Mouse (Mus musculus) myocyte (in vitro differentiated cells): ENCODE data around the gene Hhat. TPM values are rescaled to one million over a fixed set of nuclear protein-coding genes. Genes with fewer than 3 reads are reported as not detected.

ENCODE experiments used
- H3K27me3 ChIP-seq: one replicate; pipeline ENCODE4 v1.6.1; 2011; ENCODE audit not compliant: control insufficient read depth, insufficient read depth, insufficient read length
- H3K36me3 ChIP-seq: one replicate; pipeline ENCODE4 v1.6.1; 2011; ENCODE audit not compliant: control insufficient read depth, insufficient read depth
- H3K4me2 ChIP-seq: one replicate; pipeline ENCODE4 v1.6.1; 2011; ENCODE audit warnings: low read depth, control low read depth
- H3K4me3 ChIP-seq: one replicate; pipeline ENCODE4 v1.5.1; 2011; ENCODE audit warnings: mild to moderate bottlenecking, control low read depth, moderate library complexity
- H3K79me2 ChIP-seq: one replicate; pipeline ENCODE4 v1.6.1; 2011; ENCODE audit not compliant: control insufficient read depth, insufficient read depth
- H3ac ChIP-seq: one replicate; pipeline ENCODE4 v1.6.1; 2011; ENCODE audit not compliant: control insufficient read depth, insufficient read length
- CEBPB ChIP-seq: IDR thresholded peaks from 2 replicates; pipeline ENCODE4 v1.6.1; 2011; ENCODE audit warnings: mild to moderate bottlenecking, moderate library complexity; ENCODE audit not compliant: poor library complexity, insufficient read depth, severe bottlenecking
- E2F4 ChIP-seq: IDR thresholded peaks from one replicate; pipeline ENCODE4 v1.6.1; 2011; ENCODE audit warnings: mild to moderate bottlenecking, control low read depth, moderate library complexity; ENCODE audit not compliant: insufficient read depth
- MAX ChIP-seq: IDR thresholded peaks from one replicate; pipeline ENCODE4 v1.6.1; 2011; ENCODE audit warnings: low read depth, mild to moderate bottlenecking, control low read depth
- MYOD1 ChIP-seq, 3 experiments: IDR thresholded peaks; one replicate each; pipeline ENCODE4 v1.6.1; 2011; ENCODE audit warnings: control low read depth in 2 of 3, low read depth in 2 of 3, mild to moderate bottlenecking in 2 of 3, moderate library complexity in 1 of 3; ENCODE audit not compliant: insufficient read length in 2 of 3, control insufficient read depth in 1 of 3
- MYOG ChIP-seq, 3 experiments: IDR thresholded peaks; one replicate each; pipeline ENCODE4 v1.6.1; 2011; ENCODE audit warnings: control low read depth in 2 of 3, low read depth in 2 of 3, mild to moderate bottlenecking in 2 of 3; ENCODE audit not compliant: insufficient read length in 2 of 3, control insufficient read depth in 1 of 3, insufficient read depth in 1 of 3
- POLR2A ChIP-seq: IDR thresholded peaks from one replicate; pipeline ENCODE4 v1.6.1; 2011; ENCODE audit warnings: low read depth, mild to moderate bottlenecking, control low read depth, moderate library complexity; ENCODE audit not compliant: insufficient read length
- POLR2AphosphoS2 ChIP-seq: IDR thresholded peaks from one replicate; pipeline ENCODE4 v1.6.1; 2011; ENCODE audit warnings: low read depth, control low read depth; ENCODE audit not compliant: insufficient read length
- REST ChIP-seq: IDR thresholded peaks from one replicate; pipeline ENCODE4 v1.6.1; 2011; ENCODE audit warnings: mild to moderate bottlenecking, control low read depth, moderate library complexity; ENCODE audit not compliant: insufficient read depth, insufficient read length
- SRF ChIP-seq: IDR thresholded peaks from one replicate; pipeline ENCODE4 v1.6.1; 2011; ENCODE audit warnings: low read depth; ENCODE audit not compliant: control insufficient read depth, insufficient read length
- TCF12 ChIP-seq: IDR thresholded peaks from one replicate; pipeline ENCODE4 v1.6.1; 2011; ENCODE audit warnings: mild to moderate bottlenecking, control low read depth; ENCODE audit not compliant: poor library complexity, insufficient read depth, severe bottlenecking
- TCF3 ChIP-seq: IDR thresholded peaks from one replicate; pipeline ENCODE4 v1.6.1; 2011; ENCODE audit warnings: low read depth, control low read depth; ENCODE audit not compliant: insufficient read length
- USF1 ChIP-seq: IDR thresholded peaks from one replicate; pipeline ENCODE4 v1.6.1; 2011; ENCODE audit warnings: low read depth, mild to moderate bottlenecking, control low read depth, moderate library complexity
- polyA plus RNA-seq: library from polyadenylated mRNA; unstranded; fragments of >200 nt; fragmentation: generic; extraction: Trizol; gene quantifications from one replicate; pipeline ENCODE4 v1.2.1, GENCODE M21; 2012; ENCODE audit warnings: missing spikeins

The Hhat gene
- polyA plus RNA-seq, 1 experiment = 4.4 TPM

DNA sequence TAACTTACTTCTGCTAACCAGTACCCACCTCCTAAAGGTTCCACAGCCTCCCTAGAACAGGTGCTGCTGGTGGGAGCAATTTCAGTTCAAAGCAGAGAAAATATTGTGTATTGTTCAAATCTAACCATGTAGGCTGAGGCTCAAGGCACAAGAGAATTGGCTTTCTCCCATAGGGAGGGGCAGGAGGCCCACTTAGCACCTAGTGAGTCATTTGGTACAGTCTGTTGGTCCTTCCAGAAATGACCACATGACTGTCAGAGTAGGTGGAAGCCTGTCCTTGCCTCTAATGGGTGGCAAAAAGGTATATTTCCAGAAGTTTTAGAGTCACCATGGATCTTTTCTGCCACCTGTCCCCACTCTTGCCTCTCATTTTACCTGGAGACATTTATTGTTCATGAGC, 289.6 kb downstream of the Hhat start:
- H3K27me3 ChIP-seq = no peaks in the 10 kb centered on the region
- no peak overlapping the region for H3ac ChIP-seq
- H3K4me3 ChIP-seq = no peak overlapping the region
- no peaks in the 10 kb centered on the region for H3K36me3 ChIP-seq
- no peak overlapping the region for H3K4me2 ChIP-seq
- H3K79me2 ChIP-seq = no peaks in the 10 kb centered on the region
- TF ChIP-seq MYOD1 (IDR thresholded peaks at IDR 0.05; ENCODE audit: control insufficient read depth in 1 of 3, insufficient read length in 2 of 3, low read depth in 2 of 3) (no peak), USF1 (no peak), TCF3 (no peak), MYOG (IDR thresholded peaks at IDR 0.05; ENCODE audit: control insufficient read depth in 1 of 3, insufficient read depth in 1 of 3, insufficient read length in 2 of 3, low read depth in 2 of 3) (no peak), CEBPB (no peak), SRF (no peak), REST (no peak), E2F4 (no peak), POLR2AphosphoS2 (no peak), TCF12 (no peak), POLR2A (no peak), MAX (no peak)

DNA sequence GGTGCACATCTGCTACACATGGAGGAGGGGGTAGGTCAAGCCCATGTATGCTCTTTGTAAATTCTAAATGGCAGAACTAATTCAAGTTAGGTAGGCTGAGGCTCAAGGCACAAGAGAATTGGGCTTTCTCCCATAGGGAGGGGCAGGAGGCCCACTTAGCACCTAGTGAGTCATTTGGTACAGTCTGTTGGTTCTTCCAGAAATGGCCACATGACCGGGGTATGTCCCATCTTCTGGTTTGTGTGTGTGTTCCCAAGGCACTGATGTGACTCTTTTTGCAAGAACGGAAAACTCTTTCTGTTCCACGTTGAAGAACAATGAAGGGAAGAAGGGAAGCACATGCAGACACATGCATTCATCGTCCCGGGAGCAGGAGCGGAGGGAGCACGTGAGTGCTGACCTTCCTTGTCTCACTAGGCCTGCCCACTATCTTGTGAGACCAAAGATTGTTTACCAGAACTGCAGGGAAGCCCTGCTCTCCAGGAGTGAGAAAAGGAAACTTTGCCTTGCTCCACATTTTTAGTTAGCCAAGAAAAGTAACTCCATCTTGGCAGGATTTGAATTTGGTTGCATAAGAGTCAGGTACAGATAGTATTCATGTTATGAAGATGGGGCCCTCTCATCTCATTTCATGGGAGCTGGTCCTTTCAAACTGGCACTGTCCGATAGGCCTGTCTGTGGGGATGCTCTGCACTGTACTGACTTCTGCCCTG, 290.8 kb downstream of the Hhat start:
- H3K36me3 ChIP-seq = no peaks in the 10 kb centered on the region
- no peak overlapping the region for H3K4me2 ChIP-seq
- TF ChIP-seq POLR2A (no peak), SRF (no peak), TCF12 (no peak), CEBPB (no peak), REST (no peak), USF1 (no peak), MYOG (IDR thresholded peaks at IDR 0.05; ENCODE audit: control insufficient read depth in 1 of 3, insufficient read depth in 1 of 3, insufficient read length in 2 of 3, low read depth in 2 of 3) (no peak)
- H3K27me3 ChIP-seq = no peaks in the 10 kb centered on the region
- H3K79me2 ChIP-seq = no peaks in the 10 kb centered on the region
- no peak overlapping the region for H3ac ChIP-seq
- H3K4me3 ChIP-seq = no peak overlapping the region

GRCm38 (mm10) chr1:192478176-192478575, 292.8 kb downstream of the Hhat start:
- no peak overlapping the region for H3K4me3 ChIP-seq
- TF ChIP-seq POLR2AphosphoS2 = no peak
- TF ChIP-seq MYOD1 (IDR thresholded peaks at IDR 0.05; ENCODE audit: control insufficient read depth in 1 of 3, insufficient read length in 2 of 3, low read depth in 2 of 3) = no peak
- no peak for TF ChIP-seq TCF12
- TF ChIP-seq USF1 = no peak
- no peak for TF ChIP-seq MYOG (IDR thresholded peaks at IDR 0.05; ENCODE audit: control insufficient read depth in 1 of 3, insufficient read depth in 1 of 3, insufficient read length in 2 of 3, low read depth in 2 of 3)
- no peak for TF ChIP-seq E2F4
- no peak for TF ChIP-seq REST
- no peak for TF ChIP-seq POLR2A
- no peak for TF ChIP-seq SRF
- TF ChIP-seq TCF3 = no peak
- no peak for TF ChIP-seq MAX
- TF ChIP-seq CEBPB = no peak
- no peaks in the 10 kb centered on the region for H3K36me3 ChIP-seq
- no peak overlapping the region for H3K4me2 ChIP-seq
- no peak overlapping the region for H3ac ChIP-seq
- H3K27me3 ChIP-seq = no peaks in the 10 kb centered on the region
- H3K79me2 ChIP-seq = no peaks in the 10 kb centered on the region

DNA sequence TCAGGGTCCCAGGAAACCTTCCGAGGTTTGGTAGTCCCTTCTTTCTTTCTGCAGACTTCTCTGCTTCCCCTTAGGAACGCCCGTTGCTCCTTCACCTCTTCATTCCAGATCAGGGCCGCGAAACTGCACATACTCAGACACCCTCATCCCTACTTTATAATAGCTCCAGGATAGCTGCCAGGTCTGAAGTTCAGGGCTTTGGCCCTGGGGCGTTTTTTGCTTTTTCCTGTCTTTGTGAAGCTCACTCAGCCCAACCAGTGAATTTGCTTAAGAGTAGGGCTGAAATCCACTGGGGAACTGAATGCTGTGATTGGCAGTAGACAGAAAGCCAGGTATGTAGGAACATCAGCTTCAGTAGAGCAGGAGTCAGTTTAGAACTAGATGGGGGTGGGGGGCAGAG, 293.5 kb downstream of the Hhat start:
- Histone ChIP-seq H3ac (no peak overlapping the region), H3K27me3 (no peaks in the 10 kb centered on the region), H3K4me2 (no peak overlapping the region)

More for the DNA sequence above, 293.5 kb downstream of the Hhat start:
- Histone ChIP-seq H3K79me2 (no peaks in the 10 kb centered on the region), H3K36me3 (no peaks in the 10 kb centered on the region), H3K4me3 (no peak overlapping the region)
- TF ChIP-seq MYOG (IDR thresholded peaks at IDR 0.05; ENCODE audit: control insufficient read depth in 1 of 3, insufficient read depth in 1 of 3, insufficient read length in 2 of 3, low read depth in 2 of 3) (no peak), TCF12 (no peak), USF1 (no peak), CEBPB (no peak), E2F4 (no peak), REST (no peak), POLR2AphosphoS2 (no peak), MAX (no peak), POLR2A (no peak), SRF (no peak), MYOD1 (IDR thresholded peaks at IDR 0.05; ENCODE audit: control insufficient read depth in 1 of 3, insufficient read length in 2 of 3, low read depth in 2 of 3) (no peak), TCF3 (no peak)
